Mouse (Mus musculus) layer of hippocampus, postnatal 10 days (tissue): ENCODE measurements at regions not wholly inside any gene's neighbourhood (a gene's known extent, or its start where the extent isn't known, plus 50 kb on each side); places are given as distances from the start of the nearest gene placed in this dataset.

Experiments
- DNase-seq, 2 experiments: peaks; one replicate each; pipeline ENCODE4 v3.0.0; 2021; ENCODE audit warnings: low spot score in 2 of 2

DNA sequence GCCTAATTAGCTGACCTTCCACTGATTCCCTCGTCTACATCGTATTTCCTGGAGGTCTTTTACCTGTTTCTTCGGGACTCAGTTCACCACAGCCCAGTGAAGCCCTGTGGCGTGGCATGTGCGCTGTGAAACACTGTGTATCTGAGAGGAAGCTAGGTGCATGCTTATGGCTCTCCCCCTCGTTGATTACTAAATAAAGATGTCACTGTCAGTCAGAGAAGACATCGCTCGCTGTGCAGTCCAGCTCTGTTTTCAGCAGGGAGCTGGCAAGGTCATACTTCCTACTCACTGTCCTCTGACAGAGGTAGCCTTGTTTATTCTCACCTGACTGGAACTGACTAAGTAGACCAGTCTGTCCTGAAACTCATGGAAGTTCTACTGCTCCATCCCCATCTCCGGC, 68.7 kb upstream of the Adrb1 start:
- DNase-seq = no peak

DNA sequence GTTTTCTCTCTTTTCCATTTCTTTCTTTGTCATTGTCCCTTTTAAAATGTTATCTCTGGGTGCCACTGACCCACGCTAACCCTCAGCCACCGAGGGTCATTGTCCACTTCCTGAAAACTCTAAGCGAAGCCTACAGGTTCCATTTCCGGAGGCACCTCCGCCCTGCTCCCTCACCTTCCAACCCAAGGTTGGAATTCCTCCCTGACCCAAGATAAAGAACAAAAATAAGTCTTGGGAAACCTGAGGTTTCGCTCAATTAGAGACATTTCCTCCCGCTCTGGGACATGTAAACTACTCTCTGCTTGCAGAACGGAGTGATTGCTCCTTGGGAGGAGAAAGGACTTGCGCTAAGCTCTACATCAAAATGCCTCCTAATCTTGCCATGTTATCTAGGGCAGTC, 66.7 kb upstream of the Adrb1 start:
- DNase-seq = no peak

DNA sequence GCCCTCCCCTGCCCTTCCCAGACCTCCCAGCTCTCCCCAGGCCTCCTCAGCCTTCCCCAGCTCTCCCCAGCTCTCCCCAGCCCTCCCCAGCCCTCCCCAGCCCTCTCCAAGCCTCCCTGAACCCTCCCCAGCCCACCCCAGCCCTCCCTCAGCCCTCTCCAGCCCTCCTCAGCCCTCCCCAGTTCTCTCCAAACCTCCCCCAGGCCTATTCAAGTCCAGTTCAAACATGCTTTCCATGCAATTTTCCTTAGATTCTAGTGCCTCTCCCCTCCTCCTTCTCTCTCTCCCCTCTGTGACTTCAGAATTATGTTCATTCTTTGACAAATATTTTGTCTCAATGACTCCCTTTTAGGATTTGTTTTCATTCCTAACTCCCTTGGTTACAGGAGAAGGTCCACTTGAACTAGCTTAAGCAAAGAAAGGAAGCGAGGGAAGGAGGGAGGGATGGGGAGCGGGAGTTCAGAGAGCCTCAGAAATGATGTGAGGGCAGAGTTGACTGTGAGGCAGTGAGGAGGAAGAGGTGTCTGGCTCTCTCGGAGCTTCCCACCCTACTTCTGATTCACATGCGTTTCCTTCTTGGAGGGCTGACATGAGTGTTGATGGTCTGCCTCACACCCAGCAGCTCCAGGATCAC, 61.3 kb upstream of the Adrb1 start:
- no peak for DNase-seq

DNA sequence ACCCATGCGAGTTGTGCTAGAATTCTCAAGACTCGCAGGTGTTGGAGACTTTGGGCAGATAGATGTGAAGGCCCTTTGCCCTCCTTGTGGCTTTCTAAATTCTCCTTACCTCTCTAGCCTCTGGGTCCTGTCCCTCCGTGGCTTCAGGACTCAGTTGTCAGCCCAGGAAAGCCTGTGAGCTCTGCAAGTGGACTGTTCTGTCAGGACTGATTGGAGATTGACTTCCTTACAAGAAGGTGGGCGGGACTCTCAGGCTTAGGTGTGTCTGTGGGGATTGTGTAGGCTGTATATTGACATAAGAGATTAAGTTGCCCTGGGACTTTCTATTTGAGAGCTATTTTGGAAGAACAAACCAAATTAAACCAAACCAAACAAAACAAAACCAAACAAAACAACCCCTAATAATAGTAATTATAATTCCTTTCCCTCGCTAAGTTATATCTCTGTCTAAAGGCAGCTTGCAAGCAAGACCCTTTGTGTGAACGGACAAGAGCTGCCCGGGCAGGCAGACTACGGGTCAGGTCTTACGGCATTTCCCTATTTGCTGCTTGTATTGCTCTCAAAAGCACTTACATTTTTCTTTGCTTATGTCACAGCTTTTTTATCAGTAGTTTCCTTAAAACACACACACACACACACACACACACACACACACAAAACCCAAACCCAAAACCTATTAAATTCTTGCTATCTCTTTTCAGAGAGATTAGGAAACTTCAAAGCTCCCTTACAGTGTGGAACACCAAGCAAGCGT, 58.3 kb upstream of the Adrb1 start:
- no peak for DNase-seq

DNA sequence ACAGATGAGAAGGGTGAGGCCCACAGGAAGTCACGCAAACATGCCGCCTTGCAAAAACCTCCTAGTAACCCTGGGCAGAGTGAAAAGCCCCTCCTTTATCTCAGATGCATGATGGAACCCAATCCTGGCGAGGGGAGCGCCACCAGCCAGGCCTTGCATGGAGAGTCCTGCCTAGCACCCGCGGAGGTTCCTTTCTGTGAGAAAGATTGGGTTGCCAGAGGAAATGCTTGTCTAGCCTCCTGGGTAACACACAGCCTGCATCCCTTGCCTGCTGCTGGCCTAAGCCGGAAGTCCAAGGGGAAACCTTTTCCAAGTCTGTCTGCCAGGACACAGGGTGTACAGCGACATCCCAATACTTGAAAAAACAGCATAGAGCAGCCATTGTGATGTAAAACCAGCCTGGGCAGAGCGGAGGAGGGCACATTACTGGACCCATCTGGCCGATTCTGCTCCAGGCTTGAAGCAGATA, 57.7 kb upstream of the Adrb1 start:
- DNase-seq = peak; percentile 33 to 44

DNA sequence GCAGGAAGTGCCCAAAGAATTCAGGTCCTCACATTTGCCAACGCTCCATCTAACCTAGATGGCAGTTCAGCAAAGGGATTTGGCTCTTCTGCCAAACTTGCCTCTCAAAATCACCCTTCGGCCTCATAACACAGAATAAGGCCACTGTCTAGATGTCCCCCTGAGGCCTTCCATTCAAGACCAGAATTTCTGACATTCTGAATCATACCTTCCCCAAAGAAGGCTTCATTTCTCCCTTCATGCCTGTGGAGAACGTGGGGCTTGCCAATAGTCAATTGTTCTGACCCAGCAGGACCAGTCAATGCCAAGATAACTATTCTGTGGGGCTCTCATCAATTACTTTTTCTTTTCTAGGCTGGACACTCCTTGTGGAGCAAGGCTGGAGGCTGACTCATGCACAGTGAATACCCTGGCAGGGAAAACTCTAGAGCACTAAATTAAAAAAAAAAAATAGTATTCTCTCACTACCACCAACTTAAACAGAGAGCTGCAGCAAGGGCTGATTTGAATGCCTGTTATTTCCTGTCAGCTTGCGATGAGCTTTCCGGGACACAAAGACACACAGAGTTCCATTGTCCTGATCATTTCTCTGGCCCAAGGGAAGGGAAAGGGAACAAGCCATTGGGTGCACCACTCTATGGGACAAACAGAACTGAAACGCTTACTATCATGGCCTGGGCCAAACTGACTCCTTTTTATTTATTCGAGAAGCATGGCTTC, 56.9 kb upstream of the Adrb1 start:
- no peak for DNase-seq

DNA sequence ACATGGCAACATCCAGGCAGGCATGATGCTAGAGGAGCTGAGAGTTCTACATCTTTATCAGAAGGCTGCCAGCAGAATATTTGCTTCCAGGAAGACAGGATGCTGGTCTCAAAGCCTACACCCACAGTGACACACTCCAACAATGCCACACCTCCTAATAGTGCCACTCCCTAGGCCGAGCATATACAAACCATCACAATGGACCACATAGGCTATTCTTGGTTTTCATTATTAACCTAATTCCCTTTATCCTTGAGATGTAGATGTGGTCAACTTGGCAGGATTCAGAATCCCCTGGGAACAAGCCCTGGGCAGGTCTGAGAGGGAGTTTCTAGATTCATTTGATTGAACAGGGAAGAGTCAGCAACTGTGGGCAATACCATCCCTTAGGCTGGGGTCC, 56.0 kb upstream of the Adrb1 start:
- DNase-seq = no peak

DNA sequence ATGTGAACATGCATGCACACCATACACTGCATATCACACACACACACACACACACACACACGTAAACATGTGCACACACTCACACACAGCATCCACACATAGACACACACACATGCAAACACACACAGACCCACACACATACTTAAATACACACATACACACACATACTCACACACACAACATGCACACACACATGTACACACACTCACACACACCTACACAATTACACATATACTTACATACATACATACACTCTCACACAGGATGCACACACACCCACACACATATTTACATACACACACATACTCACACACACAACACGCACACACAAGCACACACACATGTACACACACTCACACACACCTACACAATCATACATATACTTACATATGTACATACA, 54.1 kb upstream of the Adrb1 start:
- no peak for DNase-seq

DNA sequence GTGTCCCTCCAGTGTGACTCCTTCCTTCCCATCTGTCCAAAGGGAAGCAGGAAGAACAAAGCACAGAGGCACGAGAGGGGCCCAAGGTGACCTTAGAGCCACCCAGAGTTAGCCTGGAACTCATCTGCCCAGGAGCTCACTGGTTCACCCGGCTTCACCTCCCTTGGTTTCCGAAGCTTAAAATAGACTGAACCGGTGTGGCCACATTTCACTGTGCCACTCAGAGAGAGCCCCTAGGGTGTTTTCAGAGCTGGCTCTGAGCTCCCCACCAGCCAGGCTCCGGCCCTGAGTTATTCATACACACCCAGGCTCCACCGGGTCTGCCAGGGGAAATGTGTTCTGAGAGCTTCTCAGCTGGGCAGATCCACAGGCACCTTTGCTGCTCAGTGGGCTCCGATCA, 53.0 kb upstream of the Adrb1 start:
- no peak for DNase-seq

DNA sequence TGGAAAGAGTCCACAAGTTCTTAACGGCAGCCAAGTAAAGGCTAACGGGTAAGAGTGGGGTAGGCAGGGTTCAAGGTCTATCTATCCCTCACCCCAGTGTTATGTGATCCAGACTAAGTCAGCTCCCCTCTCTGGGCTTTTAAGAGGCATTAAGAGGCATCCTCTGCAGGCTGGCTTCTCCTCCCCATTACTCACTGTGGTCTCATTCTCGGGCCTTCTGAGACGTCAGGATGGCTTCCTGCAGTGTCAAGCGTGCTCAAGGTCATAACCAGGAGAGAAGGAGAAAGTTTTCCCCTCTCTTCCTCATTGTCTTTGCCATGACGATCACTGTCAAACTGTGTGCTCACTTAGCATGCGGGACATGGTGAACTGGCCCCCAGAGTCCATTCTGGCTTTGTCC, 52.5 kb upstream of the Adrb1 start:
- no peak for DNase-seq
